Mouse (Mus musculus) heart, embryonic 11.5 days (tissue): ENCODE measurements around the gene Dpf1. TPM values are rescaled to one million over a fixed set of nuclear protein-coding genes. Genes with fewer than 3 reads are reported as not detected.
A peak's percentile ranks its signal among the peaks of the same experiment; 100 is the strongest.

Experiments
- ATAC-seq: fragments of 200-750 bp; cut with Nextera tagmentation; replicated peaks from 2 replicates; pipeline ENCODE4 v1.8.0; 2017; ENCODE audit warnings: moderate library complexity; ENCODE audit not compliant: insufficient number of reproducible peaks, low FRiP score, low TSS enrichment
- H3K27ac ChIP-seq: fragments of 300-500 bp; sonication (generic); 2 replicates; pipeline ENCODE4 v1.5.1; 2014; ENCODE audit warnings: mild to moderate bottlenecking, low read depth, low read length
- H3K27me3 ChIP-seq: fragments of 300-500 bp; sonication (generic); 2 replicates; pipeline ENCODE4 v1.6.1; 2014; ENCODE audit warnings: mild to moderate bottlenecking, low read length, mixed read lengths; ENCODE audit not compliant: control insufficient read depth, insufficient read depth
- H3K36me3 ChIP-seq: fragments of 300-500 bp; sonication (generic); 2 replicates; pipeline ENCODE4 v1.6.1; 2014; ENCODE audit warnings: mild to moderate bottlenecking, low read length, moderate library complexity, mixed read lengths; ENCODE audit not compliant: control insufficient read depth, insufficient read depth
- H3K4me1 ChIP-seq: fragments of 300-500 bp; sonication (generic); 2 replicates; pipeline ENCODE4 v1.6.1; 2014; ENCODE audit warnings: low read length; ENCODE audit not compliant: control insufficient read depth, insufficient read depth
- H3K4me2 ChIP-seq: fragments of 300-500 bp; sonication (generic); 2 replicates; pipeline ENCODE4 v1.6.1; 2014; ENCODE audit warnings: mild to moderate bottlenecking, moderate library complexity
- H3K4me3 ChIP-seq: fragments of 300-500 bp; sonication (generic); 2 replicates; pipeline ENCODE4 v1.5.1; 2014; ENCODE audit warnings: low read depth, low read length
- H3K9ac ChIP-seq: fragments of 300-500 bp; sonication (generic); 2 replicates; pipeline ENCODE4 v1.6.1; 2014; ENCODE audit warnings: mild to moderate bottlenecking, low read depth, low read length, moderate library complexity
- H3K9me3 ChIP-seq: fragments of 300-500 bp; sonication (generic); replicated peaks from 2 replicates; pipeline ENCODE4 v1.6.1; 2016; ENCODE audit warnings: low read length; ENCODE audit not compliant: control insufficient read depth
- WGBS: fragments of 180-500 bp; shearing (Covaris S2); extraction: QIAGEN DNeasy Blood & Tissue Kit; methylation state at CpG from one replicate; pipeline ENCODE4 v1.1.7; 2014; ENCODE audit not compliant: insufficient replicate concordance; 5-methylcytosine and 5-hydroxymethylcytosine counted together
- polyA plus RNA-seq: library from polyadenylated mRNA; unstranded; fragments of >200 nt; fragmentation: Nextera tagmentation; extraction: Ambion mirVana; gene quantifications from 2 replicates; pipeline ENCODE4 v1.2.1, GENCODE M21; 2014

Dpf1 gene
- polyA plus RNA-seq, 1 experiment from 2014 or later: 3.3 TPM

- Histone ChIP-seq H3K27me3 (peaks cover 20% of the 10 kb centered on the region), H3K9me3 (no peaks in the 10 kb centered on the region), H3K4me3 (peak overlapping the region; percentile 19; the same call in 1 of the 2 replicates), H3K36me3 (no peaks in the 10 kb centered on the region), H3K9ac (no peak overlapping the region), H3K4me2 (peak overlapping the region; percentile 51), H3K27ac (peak overlapping the region; percentile 15; the same call in 1 of the 2 replicates), H3K4me1 (peaks cover 25% of the 10 kb centered on the region)
- ATAC-seq: no peak
- WGBS: 8% methylated on average over 19 of the region's 19 CpGs
These were observed 15.9 kb downstream of the Dpf1 start for GRCm38 (mm10) chr7:29319337-29320307.

DNA sequence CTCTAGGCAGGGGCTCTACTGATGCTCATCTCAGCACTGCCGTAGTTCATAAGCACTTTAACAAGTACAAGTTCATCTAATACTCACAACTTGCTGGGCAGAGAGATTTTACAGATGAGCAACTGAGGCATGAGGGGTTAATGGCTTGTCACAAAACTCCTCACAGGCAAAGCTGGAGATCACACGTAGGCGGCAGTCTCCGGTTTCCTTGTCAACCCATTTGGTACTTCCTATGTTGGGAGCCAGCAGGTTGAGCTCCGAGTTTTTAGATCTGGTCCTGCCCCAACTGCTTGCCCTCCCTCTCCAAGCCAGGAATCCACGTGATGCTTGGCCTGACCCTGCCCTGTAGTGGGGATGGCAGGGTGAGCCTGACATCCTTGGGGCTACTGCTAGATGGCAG lies 23.3 kb downstream of the Dpf1 start:
- Histone ChIP-seq H3K4me2 (no peak overlapping the region), H3K27ac (no peak overlapping the region), H3K36me3 (no peaks in the 10 kb centered on the region), H3K4me3 (no peak overlapping the region), H3K27me3 (no peaks in the 10 kb centered on the region; the same call in 1 of the 2 replicates), H3K9me3 (no peaks in the 10 kb centered on the region), H3K9ac (no peak overlapping the region), H3K4me1 (no peaks in the 10 kb centered on the region)
- 76% methylated on average over 6 of the region's 6 CpGs for WGBS
- no peak for ATAC-seq

DNA sequence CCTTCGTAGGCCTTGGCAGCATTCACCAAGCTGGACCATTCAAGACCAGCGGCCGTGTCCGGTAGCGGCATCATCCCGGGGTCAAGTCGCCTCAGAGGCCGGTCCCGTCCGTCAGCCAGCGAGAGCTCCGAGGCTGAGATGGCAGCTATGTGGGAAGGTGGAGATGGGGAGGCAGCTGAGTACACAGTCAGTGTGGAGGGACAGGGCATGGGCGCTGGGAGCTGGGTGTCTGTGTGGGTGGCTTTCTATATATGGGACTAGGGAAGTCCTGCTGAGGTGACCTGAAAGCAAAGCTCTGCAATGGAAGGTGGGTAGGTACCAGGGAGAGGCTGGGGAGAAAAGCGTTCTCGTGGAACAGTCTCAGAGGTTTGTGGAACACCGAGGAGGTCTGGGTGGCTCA lies 25.2 kb downstream of the Dpf1 start:
- Histone ChIP-seq H3K4me2 (no peak overlapping the region), H3K9ac (no peak overlapping the region), H3K27ac (no peak overlapping the region), H3K4me3 (no peak overlapping the region), H3K27me3 (no peaks in the 10 kb centered on the region; the same call in 1 of the 2 replicates), H3K9me3 (no peaks in the 10 kb centered on the region), H3K36me3 (no peaks in the 10 kb centered on the region), H3K4me1 (no peaks in the 10 kb centered on the region)
- WGBS: 91% methylated on average over 16 of the region's 16 CpGs
- ATAC-seq: no peak; the same call in 1 of the 2 replicates

DNA sequence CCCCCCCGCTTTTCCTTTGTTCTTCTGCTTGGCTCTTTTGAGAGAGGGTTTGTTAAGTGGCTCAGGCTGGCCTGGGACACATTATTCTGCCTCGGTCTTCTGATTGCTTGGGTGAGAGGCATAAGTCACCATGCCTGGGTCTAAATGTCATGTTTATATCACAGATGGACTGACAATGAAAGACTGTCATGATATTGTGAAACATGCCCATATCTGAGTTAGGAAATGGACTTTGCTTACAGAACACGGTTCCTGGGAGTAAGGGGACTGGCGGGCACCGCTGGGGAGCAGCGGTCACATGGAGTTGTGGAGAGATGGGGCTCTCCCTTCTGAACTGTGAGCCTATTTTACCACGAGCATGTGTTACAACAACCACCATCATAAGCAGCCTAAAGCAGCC lies 30.4 kb downstream of the Dpf1 start:
- WGBS: 66% methylated on average over 6 of the region's 7 CpGs
- Histone ChIP-seq H3K27me3 (no peaks in the 10 kb centered on the region), H3K27ac (no peak overlapping the region), H3K9me3 (no peaks in the 10 kb centered on the region), H3K4me3 (no peak overlapping the region), H3K36me3 (no peaks in the 10 kb centered on the region), H3K9ac (no peak overlapping the region), H3K4me2 (no peak overlapping the region), H3K4me1 (0 out of 2 replicates have a peak, but pooled peaks cover 2% of the 10 kb centered on the region)
- no peak for ATAC-seq

GRCm38 (mm10) chr7:29335276-29335675 lies 31.5 kb downstream of the Dpf1 start:
- H3K4me3 ChIP-seq: no peak overlapping the region
- no peak overlapping the region for H3K9ac ChIP-seq
- H3K36me3 ChIP-seq: no peaks in the 10 kb centered on the region
- H3K4me2 ChIP-seq: no peak overlapping the region
- H3K9me3 ChIP-seq: no peaks in the 10 kb centered on the region
- ATAC-seq: no peak
- no peaks in the 10 kb centered on the region for H3K27me3 ChIP-seq
- no peak overlapping the region for H3K27ac ChIP-seq
- H3K4me1 ChIP-seq: 0 out of 2 replicates have a peak, but pooled peaks cover 5% of the 10 kb centered on the region

DNA sequence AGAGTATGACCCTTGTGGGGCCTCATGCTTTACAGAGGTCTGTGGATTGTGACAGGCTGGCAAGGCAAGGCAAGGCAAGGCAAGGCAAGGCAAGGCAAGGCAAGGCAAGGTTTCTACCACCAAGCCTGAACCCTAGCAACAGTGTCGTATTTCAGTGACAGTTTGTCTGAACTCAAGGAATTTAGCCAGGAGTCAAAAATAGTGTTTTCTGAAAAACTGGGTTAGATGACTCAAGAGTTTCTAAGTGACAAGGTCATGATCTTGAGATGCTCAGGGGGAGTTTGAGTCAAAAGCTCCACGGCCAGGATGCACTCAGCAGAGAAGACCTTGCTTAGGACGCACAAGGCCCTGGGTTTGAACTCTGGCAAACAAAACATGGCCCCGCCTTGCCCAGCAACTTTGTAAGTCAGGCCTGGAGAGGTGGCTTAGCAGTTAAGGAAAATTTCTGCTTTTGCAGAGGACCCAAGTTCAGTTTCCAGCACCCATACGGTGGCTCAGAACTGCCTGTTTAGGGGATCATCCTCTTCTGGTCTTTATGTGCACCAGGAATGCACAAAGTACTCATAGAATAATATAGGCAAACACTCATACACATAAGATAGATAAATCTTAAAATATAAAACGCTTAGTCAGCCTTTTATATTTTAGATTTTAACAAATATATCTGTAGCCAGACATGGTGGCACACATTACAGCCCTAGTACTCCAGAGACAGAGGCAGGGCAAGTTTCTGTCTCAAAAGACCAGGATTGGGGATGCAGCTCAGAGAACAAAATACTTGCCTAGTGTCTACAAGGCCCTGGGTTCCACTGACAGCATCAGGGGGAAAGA lies 32.3 kb downstream of the Dpf1 start:
- H3K27ac ChIP-seq: no peak overlapping the region
- no peaks in the 10 kb centered on the region for H3K9me3 ChIP-seq
- no peak overlapping the region for H3K4me3 ChIP-seq
- H3K36me3 ChIP-seq: no peaks in the 10 kb centered on the region
- H3K4me2 ChIP-seq: no peak overlapping the region
- no peaks in the 10 kb centered on the region for H3K27me3 ChIP-seq
- WGBS: 73% methylated on average over 6 of the region's 6 CpGs
- no peak overlapping the region for H3K9ac ChIP-seq
- 0 out of 2 replicates have a peak, but pooled peaks cover 5% of the 10 kb centered on the region for H3K4me1 ChIP-seq
- ATAC-seq: no peak

- no peak overlapping the region for H3K27ac ChIP-seq
- 64% methylated on average over 9 of the region's 9 CpGs for WGBS
- no peak overlapping the region for H3K4me3 ChIP-seq
- no peaks in the 10 kb centered on the region for H3K36me3 ChIP-seq
- no peak overlapping the region for H3K9ac ChIP-seq
- no peak for ATAC-seq
- no peak overlapping the region for H3K4me2 ChIP-seq
- no peaks in the 10 kb centered on the region for H3K27me3 ChIP-seq
- no peaks in the 10 kb centered on the region for H3K9me3 ChIP-seq
- 0 out of 2 replicates have a peak, but pooled peaks cover 5% of the 10 kb centered on the region for H3K4me1 ChIP-seq
These were observed 33.1 kb downstream of the Dpf1 start for GRCm38 (mm10) chr7:29336795-29337319.

GRCm38 (mm10) chr7:29337766-29338165 lies 34.0 kb downstream of the Dpf1 start:
- ATAC-seq: no peak
- H3K36me3 ChIP-seq: no peaks in the 10 kb centered on the region
- no peaks in the 10 kb centered on the region for H3K9me3 ChIP-seq
- peaks cover 12% of the 10 kb centered on the region for H3K4me1 ChIP-seq
- H3K9ac ChIP-seq: 0 out of 2 replicates have a peak overlapping the region, but pooled peaks have one; percentile 28
- H3K4me3 ChIP-seq: no peak overlapping the region
- H3K27me3 ChIP-seq: no peaks in the 10 kb centered on the region
- H3K4me2 ChIP-seq: no peak overlapping the region
- WGBS: 79% methylated on average over 2 of the region's 2 CpGs
- no peak overlapping the region for H3K27ac ChIP-seq
